Mouse (Mus musculus) left cerebral cortex, adult 8-10 months (tissue): ENCODE measurements around the gene Wdr60. TPM values are rescaled to one million over a fixed set of nuclear protein-coding genes. Genes with fewer than 3 reads are reported as not detected.
"Not testable (repeated sequence)": the region's sequence is repeated elsewhere in the genome, so short reads cannot be mapped to it uniquely, and the experiment has no call there.

Experiments used
- DNase-seq, 2 experiments: peaks; one replicate each; pipeline ENCODE4 v3.0.0; 2022; ENCODE audit warnings: low spot score in 2 of 2
- total RNA-seq, 4 experiments: library from RNA; stranded (reverse); gene quantifications; 2 replicates each; pipeline ENCODE4 v1.2.4; 2022

Gene Wdr60
- total RNA-seq, result 10 to 100 TPM; 14.2 to 22.9 (median 17.9) TPM

DNA sequence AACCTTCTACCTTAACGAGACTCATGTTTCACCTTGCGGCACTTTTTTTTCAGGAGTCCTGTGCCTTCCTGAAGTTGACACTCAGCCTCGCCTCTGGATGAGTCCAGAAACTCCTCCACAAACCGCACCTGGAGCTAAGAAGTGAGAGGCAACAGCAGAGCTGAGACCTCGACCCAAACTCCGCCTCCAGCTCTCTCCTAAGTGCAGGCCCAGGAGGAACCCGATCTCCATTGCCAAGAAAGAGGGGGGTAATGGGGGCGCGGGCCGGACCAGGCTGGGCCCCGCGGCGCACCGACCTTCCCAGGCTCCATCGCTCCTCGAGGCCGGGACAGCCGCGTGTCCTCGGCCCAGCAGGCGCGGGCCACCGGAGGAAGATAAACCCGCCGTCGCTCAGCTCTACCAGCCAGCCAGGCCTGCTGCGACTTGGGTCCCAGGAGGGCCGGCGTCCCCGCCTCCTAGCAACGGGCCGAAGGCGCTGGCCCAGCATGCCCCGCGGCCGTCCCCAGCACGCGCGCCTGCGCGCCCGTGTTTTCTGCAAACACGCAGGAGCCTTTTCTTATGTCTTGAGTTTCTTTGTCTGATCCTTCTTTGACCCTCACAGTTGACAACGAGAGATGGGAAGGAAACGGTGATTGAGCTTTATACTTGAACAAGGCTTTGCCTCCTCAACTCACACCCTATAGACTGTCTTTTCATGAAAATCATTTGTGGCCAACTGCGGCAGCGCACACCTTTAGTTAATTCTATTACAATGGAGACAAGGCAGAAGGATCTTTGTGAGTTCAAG is at the start of gene Wdr60:
Wdr60 (minus strand) TSS at position 468 of the 787 bp plus-strand sequence.
- peak; percentile 78 to 82 for DNase-seq

DNA sequence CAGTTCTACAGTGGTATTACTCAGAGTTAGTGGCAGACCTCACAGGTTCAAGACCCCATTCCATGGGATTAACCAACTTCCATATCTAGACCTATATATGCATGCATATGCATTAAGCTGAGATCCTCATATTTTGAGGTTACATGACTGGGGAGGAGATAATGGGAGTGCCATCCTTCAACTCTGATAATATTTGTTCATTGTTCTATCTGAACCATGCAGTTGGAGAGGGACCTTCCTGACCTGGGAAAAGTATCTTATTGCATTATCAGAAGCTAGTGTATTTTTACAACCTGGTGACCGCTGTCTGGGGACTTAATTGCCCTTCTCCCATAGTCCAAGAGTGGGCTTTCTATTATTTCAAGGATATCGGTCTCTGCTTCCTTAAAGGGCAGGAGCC is 45.8 kb upstream of the Wdr60 start:
- no peak for DNase-seq

DNA sequence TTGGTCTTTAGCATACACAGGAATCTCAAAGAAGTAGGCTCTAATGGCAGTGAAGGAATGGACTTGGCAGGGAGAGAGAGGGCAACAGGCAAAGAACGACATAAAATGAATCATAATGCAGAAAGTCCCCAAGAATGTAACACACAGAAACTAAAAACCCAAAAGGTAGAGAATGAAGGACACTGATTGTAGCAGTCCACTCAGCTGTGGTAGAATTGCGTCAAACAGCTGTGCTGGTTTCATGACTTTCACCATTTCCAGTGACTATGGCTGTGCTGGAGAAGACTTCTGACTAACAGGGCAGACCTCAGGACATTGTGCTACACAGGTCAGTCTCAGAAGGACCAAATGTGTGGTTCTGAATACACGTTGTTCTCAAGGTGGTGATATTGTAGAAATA is 45.0 kb upstream of the Wdr60 start:
- DNase-seq, result no peak

DNA sequence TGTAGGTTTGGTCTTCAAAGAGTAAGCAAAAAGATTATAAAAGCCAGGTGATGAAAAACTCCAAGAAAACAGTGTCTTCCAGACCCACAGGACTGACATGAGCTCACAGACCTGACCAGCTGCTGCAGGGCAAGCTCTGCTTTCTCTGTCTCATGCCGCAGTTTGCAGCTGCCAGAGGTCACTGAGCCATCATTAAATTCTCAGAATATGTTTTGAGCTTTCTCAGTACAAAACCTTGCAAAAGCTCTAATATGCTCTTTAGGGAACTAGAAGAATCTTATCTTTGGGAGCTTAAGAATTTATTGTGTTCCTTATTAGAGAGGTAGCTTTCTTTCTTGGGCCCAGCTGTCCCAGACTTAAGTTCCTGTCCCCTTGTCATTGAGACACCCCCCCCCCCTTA is 43.2 kb upstream of the Wdr60 start:
- no peak for DNase-seq

DNA sequence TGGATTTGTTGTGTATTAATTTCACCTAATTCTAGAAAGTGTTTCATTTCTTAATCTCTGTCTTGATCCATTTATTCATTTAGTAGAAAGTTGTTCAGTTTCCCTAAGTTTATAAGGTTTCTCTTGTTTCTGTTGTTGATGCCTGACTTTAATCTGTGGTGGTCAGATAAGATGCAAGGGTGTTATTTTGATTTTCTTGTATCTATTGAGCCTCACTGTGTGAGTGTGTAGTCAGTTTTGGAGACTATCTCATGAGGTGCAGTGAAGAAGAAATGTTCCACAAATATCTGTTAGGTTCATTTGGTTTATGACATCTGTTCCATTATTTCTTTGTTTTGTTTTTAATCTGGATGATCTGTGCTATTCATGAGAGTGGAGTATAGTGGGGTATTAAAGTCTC is 39.4 kb upstream of the Wdr60 start:
- no peak for DNase-seq

DNA sequence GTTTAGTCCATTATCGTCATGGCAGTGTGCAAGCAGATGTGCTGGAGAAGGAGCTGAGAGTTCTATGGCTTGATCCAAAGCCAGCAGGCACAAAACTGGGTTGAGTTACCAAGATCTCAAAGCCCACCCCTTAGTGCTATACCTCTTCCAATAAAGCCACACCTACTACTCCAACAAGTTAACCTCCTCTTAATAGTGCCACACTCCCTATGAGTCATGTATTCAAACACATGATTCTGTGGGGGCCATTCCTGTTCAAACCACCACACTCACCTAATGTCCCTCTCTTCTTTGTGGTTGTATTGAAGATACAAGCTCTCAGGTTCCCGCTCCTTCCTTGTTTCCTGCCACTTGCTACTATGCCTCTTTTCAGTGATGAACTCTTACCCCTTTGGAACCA is 37.1 kb upstream of the Wdr60 start:
- no peak for DNase-seq

DNA sequence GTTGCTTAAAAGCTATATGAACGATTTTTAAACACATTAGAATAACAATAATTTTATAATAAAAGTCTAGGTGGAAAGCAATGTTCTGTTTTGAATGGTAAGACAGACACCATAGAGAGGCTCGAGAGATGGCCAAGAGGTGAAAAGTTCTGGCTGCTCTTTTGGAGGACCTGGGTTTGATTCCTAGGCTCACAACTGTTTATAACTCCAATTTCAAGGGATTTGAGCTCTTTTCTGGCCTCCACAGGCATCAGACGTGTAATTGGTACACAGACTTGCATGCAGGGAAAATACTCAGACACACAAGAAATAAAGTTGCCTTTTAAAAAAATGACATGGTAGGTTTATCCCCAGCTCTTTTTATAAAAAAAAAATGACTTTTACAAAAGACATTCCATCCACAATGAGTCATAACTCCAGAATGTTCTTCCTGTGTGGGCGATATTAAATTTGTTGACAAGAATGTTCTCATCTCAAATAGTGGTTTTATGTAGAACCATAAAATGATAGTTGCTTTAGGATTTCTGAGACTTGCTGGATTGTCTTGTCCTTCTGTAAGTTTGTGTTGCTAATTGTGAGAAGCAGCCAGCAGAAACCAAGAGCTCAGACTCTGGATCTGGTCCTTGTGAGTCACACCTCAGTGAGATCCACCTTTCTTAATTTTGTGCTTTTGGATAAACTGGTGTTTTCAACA is 30.9 kb upstream of the Wdr60 start:
- DNase-seq, result no peak

DNA sequence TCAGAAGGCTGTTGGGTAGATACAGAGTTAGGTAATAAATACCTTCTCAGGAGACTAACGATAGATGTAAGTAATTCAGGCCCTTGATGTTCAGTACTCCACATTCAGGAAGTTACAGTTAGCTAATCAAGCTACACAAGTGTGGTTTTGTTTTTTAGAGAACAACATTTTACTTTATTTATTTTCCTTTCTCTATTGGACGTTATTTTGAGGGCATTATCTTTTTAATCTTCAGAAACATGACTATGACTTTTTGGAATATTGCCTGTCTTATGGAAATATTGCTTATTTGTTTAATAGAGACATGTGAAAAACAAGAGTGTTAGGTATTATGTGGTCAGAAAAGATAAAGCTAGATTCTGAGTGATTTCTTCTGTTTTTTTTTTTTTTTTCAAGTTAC is 30.4 kb upstream of the Wdr60 start:
- DNase-seq, result no peak

DNA sequence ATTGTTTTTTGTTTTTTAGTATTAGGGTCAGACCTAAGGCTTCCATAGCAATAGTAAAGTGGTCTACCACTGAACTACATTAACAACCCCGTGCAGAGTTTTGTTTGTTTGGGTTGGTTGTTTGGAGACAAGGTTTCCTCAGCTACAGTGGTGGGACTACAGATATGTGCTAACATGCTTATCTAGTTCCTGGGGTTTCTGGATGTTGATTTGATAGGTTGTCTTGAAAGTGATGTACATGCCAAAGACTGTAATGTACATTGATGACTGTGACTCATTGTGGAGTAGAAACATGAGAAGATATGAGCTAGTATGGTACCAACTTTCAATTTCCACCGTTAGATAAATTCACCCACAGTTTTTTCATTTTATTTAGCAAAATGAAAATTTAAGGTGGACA is 20.7 kb upstream of the Wdr60 start:
- no peak for DNase-seq

DNA sequence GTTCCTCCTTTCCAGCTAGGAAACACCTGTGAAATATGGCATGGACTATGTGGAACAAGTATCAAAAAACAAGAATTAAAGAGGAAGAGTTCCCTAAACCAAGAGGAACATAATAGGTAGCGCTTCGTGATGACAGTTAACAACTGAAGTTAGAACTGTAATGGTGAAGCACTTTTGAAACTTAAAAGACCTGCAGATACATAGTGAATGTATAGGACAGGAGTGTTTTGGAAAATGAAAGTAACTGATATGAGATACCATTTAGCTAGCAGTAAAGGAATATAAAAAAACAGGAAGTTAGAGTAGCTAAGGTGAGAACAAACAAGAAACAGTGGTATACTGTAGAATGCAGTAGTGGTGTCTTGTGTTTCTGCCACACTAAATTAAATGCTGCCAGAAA is 20.0 kb upstream of the Wdr60 start:
- DNase-seq, result no peak

DNA sequence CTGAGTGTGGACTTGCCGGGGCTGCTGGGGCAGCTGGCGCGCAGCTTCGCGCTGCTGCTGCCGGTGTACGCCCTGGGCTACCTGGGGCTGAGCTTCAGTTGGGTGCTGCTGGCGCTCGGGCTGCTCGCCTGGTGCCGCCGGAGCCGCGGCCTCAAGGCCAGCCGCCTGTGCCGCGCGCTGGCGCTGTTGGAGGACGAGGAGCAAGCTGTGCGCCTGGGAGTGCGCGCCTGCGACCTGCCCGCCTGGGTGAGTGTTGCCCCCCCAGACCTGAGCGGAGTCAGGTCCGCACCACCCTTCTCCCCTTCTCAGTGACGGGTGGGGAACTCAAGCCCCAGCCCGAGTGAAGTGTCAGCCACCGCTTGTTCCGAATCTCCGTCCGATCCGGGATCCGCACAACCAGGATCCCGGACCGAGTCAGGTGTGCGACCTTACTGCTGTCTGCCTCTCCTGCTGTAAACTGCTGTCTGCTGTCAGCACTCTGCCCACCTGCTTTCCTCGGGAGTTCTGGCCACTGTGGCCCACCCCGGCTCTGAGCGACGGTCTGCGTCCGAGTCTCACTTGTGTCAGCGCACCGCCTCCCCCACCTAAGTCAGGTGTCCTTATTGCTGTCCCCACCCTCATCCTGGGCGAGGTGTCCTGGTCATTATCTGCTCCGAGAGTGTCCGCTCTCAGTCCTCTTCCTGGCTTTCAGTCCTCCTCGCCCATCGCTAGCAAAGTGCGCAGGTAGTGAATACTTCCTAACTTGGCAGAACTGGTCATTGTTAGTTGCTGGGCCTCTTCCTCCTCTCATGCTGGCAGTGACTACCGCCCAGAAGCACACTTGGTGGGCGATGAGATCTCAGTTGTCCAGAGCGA is 18.8 kb upstream of the Wdr60 start:
- peak; percentile 18 to 25 for DNase-seq

DNA sequence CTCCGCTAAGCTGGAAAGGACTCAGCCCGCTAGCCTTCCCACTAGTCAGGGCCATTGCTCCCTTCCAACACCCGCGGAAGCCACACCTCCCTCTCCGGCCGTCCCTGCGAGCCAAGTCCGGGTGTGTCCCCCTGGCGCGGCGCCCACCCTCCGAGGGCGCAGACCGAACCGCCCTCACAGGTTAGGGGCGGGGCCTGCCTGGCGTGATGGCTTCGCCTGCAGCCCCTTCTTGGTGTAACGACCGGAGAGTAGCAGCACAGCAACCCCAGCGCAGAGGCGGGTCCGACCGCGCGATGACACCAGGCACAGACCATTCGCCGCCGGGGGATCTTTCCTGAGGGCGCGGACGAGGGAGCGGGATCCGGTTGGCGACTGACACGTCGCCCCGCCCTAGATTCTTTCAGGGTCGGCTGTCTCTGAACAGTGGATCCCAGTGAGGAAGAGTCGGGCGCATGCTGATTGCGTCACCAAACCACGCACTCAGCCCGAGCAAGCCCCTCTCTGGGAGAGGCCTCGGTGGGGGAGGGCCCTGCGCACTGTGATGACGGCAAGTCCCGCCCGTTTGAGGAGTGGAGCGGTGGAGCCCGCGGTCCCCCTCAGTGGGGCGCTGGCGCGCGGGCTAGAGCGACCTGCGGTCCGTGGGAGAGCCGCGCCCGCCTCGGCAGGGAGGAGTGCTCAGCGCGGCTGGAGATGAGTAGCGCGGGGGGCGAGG is 18.0 kb upstream of the Wdr60 start, which contains the start of gene Esyt2:
Esyt2 (plus strand) TSS at position 544 of the 712 bp plus-strand sequence.
- DNase-seq, result peak; percentile 99

DNA sequence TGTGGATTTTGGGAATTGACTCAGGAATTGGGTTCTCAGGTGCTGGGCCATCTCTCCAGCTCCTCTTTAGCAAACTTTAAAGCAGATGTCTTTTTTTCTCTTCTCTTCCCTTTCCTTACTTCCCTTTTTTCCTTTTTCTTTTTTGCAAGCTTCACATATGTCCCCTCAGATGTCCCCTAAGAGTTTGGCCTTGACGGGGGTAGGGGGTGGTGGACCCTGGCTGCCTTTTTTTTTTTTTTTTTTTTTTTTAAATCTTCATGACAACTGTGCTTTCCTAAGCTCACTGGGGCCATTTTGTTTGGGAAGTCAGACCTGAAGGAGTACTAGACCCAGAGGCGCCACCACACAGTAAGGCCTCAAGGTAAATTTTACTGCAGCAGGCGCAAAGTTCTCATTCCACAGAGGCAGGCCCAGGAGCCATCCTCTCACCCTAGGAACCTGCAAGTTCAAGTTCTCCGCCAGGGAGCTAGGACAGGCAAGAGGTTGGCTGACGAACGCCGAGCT is 17.4 kb upstream of the Wdr60 start:
- no peak for DNase-seq

DNA sequence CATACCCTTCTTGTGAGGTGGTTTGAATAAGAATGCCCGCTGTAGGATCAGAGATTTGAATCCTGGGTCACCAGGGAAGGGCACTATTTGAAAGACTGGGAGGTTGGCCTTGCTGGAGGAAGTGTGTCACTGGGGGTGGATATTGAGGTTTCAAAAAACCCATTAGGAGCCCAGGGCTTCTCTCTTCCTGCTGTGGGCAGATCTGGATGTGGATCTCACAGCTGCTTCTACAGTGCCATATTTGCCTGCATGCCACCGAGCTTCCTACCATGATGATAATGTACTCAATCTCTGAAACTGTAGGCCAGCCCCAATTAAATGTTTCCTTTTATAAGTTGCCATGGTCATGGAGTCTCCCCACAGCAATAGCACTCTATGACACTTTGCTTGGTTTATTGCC is 16.4 kb upstream of the Wdr60 start:
- no peak for DNase-seq

DNA sequence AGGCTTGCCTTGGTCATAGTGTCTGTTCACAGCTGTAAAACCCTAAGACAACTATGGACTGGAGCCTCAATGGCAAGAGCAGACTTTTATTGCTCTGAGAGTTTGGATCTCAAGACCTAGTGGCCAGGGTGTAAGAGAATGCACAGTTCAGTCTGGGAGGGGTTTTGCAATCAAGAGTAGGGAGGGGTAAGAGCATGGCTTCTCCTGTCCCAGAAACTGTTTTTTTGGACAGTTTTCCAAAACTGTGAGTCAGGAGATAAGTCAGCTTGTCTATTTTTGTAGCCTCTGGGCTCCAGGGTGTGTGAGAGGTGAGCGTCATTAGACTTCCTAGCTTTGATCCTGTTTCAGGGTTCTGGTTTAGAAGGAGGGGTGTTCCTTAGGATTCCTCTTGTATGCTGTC is 15.7 kb upstream of the Wdr60 start:
- no peak for DNase-seq

DNA sequence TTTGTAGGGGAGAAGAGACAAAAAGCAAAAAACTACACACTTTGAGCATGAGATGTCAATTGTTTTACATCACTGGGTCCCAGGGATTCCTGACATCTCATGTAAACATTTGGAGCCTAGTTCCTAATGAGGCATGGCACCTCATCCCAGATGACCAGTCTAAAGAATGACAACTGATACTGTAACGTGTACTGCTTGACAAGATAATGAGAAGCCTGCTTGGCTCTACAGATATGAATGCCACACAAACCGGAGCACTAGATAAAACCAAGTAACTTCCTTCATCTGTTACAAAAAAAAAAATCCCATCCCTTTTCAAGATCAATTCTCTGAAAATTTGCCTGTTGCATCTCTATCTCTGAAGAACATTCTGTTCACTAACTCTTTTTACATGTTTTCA is 14.1 kb upstream of the Wdr60 start:
- DNase-seq, result no peak

DNA sequence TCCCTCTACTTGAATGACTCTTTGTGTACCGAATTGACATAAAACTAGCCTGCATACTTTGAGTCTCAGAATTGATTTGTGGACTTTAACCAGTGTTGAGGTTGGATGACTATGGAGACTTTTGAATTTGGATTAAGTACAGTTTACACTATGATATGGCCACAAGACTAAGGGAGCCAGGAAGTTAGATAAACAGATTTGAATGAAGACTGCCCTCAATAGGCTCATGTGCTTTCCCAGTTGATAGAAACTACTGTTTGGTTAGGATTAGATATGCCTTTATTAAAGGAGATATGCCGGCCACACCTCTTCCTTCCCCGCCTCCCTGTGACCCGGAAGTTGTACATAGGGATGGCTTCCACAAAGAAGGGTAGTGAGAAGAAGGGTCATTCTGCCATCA is 12.8 kb upstream of the Wdr60 start:
- no peak for DNase-seq

DNA sequence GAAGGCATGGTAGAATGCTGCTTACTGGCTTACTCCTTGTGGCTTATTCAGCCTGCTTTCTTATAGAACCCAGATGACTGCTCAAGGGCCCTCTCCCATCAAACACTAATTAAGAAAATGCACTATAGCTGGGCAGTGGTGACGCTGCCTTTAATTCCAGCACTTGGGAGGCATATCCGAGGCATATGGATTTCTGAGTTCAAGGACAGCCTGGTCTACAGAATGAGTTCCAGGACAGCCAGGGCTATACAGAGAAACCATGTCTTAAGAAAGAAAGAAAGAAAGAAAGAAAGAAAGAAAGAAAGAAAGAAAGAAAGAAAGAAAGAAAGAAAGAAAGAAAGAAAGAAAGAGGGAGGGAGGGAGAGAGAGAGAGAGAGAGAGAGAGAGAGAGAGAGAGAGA is 12.3 kb upstream of the Wdr60 start, which contains the start of gene Gm11027:
Gm11027 (plus strand) TSS at position 301 of the 400 bp plus-strand sequence.
- not testable (repeated sequence) for DNase-seq

DNA sequence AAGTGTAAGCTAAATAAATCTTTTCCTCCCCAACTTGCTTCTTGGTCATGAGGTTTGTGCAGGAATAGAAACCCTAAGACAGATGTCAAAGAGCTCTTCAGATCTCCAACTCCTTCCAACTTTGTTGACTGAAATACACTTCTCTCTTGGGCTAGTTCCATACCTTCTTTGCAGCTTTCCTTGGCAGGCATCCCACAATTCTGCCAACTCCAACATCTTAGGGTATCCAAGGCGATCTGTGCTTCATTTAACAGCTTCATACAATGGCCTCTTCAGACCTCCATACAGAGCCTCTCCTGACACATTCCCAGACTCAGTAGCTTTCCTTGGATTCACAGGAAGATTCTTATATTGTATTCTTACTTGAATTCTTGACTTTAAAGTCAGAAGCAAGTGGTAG is 10.9 kb upstream of the Wdr60 start:
- no peak for DNase-seq

DNA sequence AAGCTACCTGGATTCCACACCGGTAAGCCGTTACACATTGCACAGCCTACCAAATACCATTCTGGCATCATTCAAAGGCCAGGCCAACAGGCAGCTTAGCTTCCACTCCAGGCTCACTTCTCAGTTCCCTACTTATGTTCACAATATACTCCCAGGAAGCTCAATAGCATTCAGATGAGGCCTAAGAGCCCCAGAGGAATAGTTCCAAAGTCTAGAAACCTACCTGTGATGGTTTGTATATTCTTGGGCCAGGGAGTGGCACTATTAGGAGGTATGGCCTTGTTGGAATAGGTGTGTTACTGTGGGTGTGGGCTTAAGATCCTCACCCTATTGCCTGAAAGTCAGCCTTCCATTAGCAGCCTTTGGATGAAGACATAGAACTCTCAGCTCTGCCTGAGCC is 8.2 kb upstream of the Wdr60 start:
- DNase-seq, result no peak

DNA sequence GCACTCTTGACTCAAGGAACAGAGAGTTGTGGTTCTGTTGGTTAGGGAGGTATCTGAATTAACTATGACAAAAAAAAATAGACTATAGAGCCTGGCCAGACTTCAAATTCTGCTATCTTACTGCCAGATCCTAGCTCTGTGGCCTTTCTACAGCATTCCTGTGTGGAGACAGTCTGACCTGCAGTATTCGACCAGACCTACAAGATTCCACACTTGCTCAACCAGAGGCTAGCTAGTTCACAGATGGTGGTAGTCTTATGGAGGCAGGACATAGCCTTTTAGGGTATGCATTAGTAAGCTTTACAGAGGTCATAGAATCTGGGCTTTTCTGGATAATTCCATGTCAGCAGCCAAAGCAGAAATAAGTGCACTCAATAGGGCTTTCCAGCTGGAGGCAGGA is 7.7 kb upstream of the Wdr60 start:
- DNase-seq, result no peak
